Mouse (Mus musculus): ENCODE measurements around the gene Gm42669.

The Gm42669 gene

GRCm38 (mm10) chr5:107507321-107507720, at the start of gene Gm42669:
Gene Gm42669 (plus strand): TSS chr5:107507621.
- no peak for DNase-seq (ENCODE audit: low spot score in 2 of 2)

GRCm38 (mm10) chr5:107462147-107463076, 45.0 kb upstream of the Gm42669 start:
- no peak for DNase-seq (ENCODE audit: low spot score in 2 of 2)

DNA sequence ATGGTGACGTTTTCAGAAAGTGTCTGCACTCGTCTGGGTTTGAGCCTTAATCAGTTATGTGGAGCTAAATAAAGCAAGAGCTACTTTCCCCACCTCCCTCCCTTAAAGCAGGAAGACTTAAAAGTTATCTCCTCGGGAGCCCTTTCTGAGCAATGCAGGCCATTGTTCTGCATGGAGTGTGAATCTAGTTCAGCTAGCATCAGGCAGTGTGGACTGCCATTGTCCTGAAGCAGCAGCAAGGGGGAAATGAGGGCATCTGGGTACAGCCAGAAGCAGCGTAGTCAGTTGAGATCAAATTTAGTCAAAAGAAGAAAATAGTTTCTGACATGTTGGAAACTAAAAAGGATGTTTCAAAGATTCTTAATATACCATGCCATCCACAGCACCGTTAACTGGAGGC, 40.9 kb upstream of the Gm42669 start:
- no peak for DNase-seq (ENCODE audit: low spot score in 2 of 2)

DNA sequence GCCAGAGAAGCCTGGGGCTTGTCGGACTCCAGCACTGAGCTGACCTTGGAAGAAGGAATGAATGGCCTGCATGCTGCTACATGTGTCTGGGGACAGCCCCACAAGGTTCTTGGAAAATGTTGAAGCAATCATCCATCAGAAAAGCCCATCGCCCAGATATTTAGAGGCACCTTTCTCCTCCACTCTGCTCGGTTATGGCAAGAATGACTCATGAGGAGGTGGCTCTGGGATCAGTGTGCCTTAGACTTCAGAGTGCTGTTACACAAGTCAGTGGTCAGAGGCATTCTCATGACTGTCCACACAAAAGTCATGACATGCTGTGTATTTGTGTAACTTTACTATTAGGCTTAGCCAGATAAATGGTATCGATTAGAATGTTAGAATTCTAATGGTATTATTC, 40.3 kb upstream of the Gm42669 start:
- no peak for DNase-seq (ENCODE audit: low spot score in 2 of 2)

GRCm38 (mm10) chr5:107470600-107471329, 36.7 kb upstream of the Gm42669 start:
- DNase-seq (ENCODE audit: low spot score in 2 of 2): no peak

DNA sequence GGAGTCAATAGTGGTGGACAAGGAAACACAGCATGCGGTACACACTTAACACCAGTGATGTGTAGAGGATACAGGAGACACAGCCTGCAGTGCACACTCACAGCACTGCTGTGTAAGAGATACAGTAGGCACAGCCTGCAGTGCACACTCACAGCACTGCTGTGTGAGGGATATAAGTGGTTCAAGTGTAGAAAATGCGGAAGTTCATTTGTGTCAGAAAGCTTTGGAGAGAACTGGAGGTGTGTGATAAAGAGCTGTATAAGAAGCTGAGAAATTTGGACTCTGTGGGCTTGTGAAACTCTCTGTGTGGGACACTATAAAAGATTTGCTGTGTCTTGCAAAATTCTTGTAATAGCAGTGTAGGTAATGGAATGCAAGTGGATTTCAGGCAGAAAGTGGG, 27.2 kb upstream of the Gm42669 start:
- no peak for DNase-seq (ENCODE audit: low spot score in 2 of 2)

DNA sequence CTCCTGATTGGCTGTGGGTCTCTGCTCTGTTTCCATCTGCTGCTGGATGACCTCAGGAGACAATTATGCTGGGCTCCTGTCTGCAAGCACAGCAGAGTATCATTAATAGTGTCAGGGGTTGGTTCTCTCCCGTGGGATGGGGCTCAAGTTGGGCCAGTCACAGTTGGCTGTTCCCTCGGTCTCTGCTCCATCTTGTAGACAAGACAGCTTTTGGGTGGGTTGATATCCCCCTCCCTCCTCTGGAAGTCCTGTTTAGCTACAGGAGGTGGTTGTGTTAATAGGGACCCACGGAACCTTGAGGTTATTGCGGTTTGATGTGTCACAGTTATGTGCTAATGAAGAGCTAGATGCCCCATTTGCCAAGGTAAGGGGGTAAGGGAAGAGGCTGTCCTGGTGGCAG, 18.4 kb upstream of the Gm42669 start:
- DNase-seq (ENCODE audit: low spot score in 2 of 2): no peak

DNA sequence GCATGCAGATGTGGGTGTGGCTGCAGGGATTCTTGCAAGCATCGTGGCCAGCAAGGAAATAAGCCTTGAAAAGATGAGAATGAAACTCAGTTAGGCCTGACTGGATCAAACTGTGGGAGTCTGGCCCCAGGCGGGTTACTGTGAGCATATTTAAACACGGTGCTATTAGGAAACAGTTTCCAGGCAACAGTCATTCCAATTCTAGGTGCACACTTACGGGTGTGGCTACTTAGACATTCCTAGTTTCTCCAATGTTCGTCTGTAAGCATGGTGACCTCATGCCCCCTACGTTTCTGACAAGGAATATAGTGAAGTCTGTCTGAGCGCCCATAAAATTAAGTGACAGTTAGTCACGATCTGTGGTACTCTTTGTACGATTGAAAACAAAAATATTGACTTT, 16.4 kb upstream of the Gm42669 start:
- DNase-seq (ENCODE audit: low spot score in 2 of 2): no peak

- no peak for DNase-seq (ENCODE audit: low spot score in 2 of 2)
Measured at GRCm38 (mm10) chr5:107492471-107492870, 14.9 kb upstream of the Gm42669 start.

- no peak for DNase-seq (ENCODE audit: low spot score in 2 of 2)
Measured at GRCm38 (mm10) chr5:107494759-107495158, 12.7 kb upstream of the Gm42669 start.

- DNase-seq (ENCODE audit: low spot score in 2 of 2): no peak
Measured at GRCm38 (mm10) chr5:107496047-107496446, 11.4 kb upstream of the Gm42669 start.

GRCm38 (mm10) chr5:107497519-107498501, 9.6 kb upstream of the Gm42669 start:
- peak in 1 of 2 experiments; percentile 27 for DNase-seq (ENCODE audit: low spot score in 2 of 2)

- DNase-seq (ENCODE audit: low spot score in 2 of 2): no peak
Measured at GRCm38 (mm10) chr5:107498806-107499310, 8.6 kb upstream of the Gm42669 start.

GRCm38 (mm10) chr5:107499891-107500535, 7.4 kb upstream of the Gm42669 start:
- no peak for DNase-seq (ENCODE audit: low spot score in 2 of 2)

DNA sequence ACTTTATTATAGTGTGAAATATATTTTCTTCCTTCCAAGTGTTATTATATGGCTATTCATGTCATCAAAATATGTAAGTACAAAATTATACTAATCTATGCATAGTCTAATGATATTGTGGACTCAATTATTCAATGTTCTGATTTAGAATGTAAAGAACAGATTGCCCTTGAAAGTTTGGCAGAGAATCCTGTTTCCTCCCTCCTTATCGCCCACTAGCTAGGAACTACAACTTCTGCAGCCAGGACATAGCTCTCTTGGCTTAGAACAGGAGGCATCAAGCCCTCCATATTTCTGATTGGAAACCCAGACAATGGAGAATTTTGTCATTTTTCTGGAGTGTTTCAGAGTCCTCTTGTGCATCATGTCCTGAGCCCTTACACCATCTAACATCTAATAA, 6.7 kb upstream of the Gm42669 start:
- DNase-seq (ENCODE audit: low spot score in 2 of 2): no peak

- no peak for DNase-seq (ENCODE audit: low spot score in 2 of 2)
Measured at GRCm38 (mm10) chr5:107510503-107510902, 3.1 kb downstream of the Gm42669 start.

GRCm38 (mm10) chr5:107511326-107511725, 3.9 kb downstream of the Gm42669 start:
- no peak for DNase-seq (ENCODE audit: low spot score in 2 of 2)

DNA sequence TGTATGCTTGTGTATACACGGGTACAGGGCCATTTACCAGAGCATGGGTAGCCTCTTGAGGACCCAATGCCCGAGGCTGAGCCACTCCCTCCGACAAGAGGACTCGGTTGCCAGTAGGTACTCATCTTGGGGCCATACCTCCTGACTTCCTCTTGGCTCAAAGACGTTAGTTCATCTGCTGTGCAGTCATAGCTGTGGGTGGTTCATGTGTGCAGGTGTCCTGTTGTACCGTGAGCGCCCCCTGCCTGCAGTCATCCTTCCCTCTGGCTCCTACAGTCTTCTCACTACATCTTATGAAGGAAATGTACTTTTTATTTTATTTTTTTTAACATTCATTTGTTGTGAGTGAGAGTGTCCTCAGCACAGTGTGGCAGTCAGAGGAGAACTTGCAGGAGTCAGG, 6.2 kb downstream of the Gm42669 start:
- DNase-seq (ENCODE audit: low spot score in 2 of 2): peak; percentile 78 to 92

DNA sequence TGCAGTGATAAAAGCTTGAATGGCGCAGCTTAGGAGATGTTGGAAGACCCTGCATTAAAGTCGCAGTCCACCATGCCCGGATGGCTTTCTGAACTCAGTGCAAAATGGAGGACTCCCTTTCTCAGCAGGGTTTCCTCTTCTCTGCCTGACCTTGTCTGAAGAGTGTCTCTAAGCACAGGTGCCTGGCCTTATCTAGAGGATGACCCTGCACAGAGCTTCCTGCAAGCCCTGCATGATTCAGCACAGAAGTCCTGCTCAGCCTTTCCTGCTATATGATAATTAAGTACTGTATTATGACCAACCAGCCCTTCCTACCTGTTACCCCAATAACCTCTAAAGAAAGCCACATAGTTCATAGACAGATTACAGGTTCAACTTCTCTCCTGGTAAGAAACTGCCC, 8.0 kb downstream of the Gm42669 start:
- no peak for DNase-seq (ENCODE audit: low spot score in 2 of 2)

DNA sequence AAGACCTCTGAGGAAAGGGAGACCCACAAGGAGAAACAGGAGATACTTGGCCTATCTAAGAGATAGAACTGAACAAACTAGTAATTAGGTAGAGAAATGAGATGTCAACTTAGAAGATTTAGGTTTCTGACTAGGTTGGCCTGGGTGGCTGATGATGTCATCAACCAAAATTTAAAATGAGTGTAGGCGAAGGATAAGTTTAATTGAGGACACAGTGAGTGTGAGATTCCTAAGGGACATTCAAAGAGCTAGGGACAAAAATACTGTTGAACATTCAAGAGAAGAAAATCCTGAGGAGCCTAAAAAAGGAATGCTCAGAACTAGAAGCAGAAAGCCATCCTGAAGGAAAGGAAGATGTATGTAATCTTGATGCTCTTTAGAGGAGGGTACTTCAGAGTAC, 8.7 kb downstream of the Gm42669 start:
- DNase-seq (ENCODE audit: low spot score in 2 of 2): no peak

GRCm38 (mm10) chr5:107518602-107519001, 11.2 kb downstream of the Gm42669 start:
- DNase-seq (ENCODE audit: low spot score in 2 of 2): no peak

Data from thymus, postnatal 10 days (tissue).